Mouse (Mus musculus) adrenal gland, adult 18-20 months (tissue): Measurements from ENCODE around the gene Flrt3. TPM values are rescaled to one million over a fixed set of nuclear protein-coding genes. Genes with fewer than 3 reads are reported as not detected.

ENCODE experiments used
- DNase-seq, 2 experiments: peaks; one replicate each; pipeline ENCODE4 v3.0.0; 2021 to 2022; ENCODE audit warnings: low spot score in 2 of 2
- long read RNA-seq, 2 experiments: library from polyadenylated mRNA; stranded (forward); transcript quantifications; one replicate each; pipeline ENCODE4 v2.0.0; 2021
- total RNA-seq, 2 experiments: library from RNA; stranded (reverse); gene quantifications; 1 replicate in 1 of 2; 2 replicates in 1 of 2; pipeline ENCODE4 v1.2.3; 2021

Gene Flrt3
- 1 to 10 TPM; 5.2 to 8.7 TPM for total RNA-seq
- long read RNA-seq, experiment 1, transcript Flrt3-202 (3 exons, 3,977 nt): major isoform, 8 of 9 reads
- long read RNA-seq, experiment 1, partial matches to known transcripts: 1 of 9 reads
- long read RNA-seq, experiment 1, other reads (novel, unspliced or antisense): 0 of 9 reads
- long read RNA-seq, experiment 2, partial matches to known transcripts: 0 of 3 reads
- long read RNA-seq, experiment 2, other reads (novel, unspliced or antisense): 2 of 3 reads

- peak; percentile 59 to 66 for DNase-seq
Measured at GRCm38 (mm10) chr2:140670963-140671702, at the start of gene Flrt3. TSS of gene Flrt3 (minus strand) at chr2:140671469.

GRCm38 (mm10) chr2:140717407-140717806 lies 46.1 kb upstream of the Flrt3 start:
- DNase-seq: no peak

DNA sequence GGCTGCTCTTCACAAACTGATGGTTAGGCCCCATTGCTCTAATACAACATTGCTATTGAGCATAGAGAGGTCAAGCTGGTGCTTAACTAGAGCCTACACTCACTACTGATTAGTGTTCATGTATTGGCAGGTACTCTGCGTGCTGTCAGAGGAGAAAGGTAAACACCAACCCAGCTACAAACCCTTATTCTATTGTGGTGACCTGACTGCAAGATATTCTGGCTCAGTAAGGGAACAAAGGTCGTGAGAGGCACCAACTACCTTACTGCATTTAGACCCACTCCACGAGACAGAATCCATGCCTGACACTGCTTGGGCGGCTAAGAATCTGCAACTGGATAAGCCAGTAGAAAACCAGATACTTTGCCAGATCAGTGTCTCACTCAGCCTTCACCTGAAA lies 44.6 kb upstream of the Flrt3 start:
- no peak for DNase-seq

GRCm38 (mm10) chr2:140707550-140707949 lies 36.3 kb upstream of the Flrt3 start:
- no peak for DNase-seq

- DNase-seq: no peak
Measured at GRCm38 (mm10) chr2:140705278-140705677, 34.0 kb upstream of the Flrt3 start.

- no peak for DNase-seq
Measured at GRCm38 (mm10) chr2:140704146-140704545, 32.9 kb upstream of the Flrt3 start.

GRCm38 (mm10) chr2:140703377-140703776 lies 32.1 kb upstream of the Flrt3 start:
- no peak for DNase-seq

DNA sequence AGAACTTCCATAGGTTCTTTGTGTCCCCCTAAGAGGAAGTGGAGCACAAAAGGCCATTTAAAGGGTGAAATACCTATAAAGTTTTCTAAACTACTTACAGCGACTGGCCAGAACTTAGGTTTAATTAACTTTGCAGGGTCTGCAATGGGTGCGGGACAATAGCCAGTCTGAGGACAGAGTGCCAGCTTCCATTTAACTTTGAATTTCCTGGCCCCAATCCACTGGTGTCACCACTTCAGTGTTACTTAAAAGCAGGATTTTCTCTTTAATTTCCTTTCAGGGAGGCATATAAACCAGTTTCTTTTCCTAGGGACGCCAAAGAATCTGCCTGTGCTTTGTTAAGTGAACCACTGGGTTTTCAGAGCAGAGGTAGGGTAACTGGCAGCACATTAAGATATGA lies 27.3 kb upstream of the Flrt3 start:
- no peak for DNase-seq

- DNase-seq: no peak
Measured at GRCm38 (mm10) chr2:140693845-140694244, 22.6 kb upstream of the Flrt3 start.

- no peak for DNase-seq
Measured at GRCm38 (mm10) chr2:140692461-140692860, 21.2 kb upstream of the Flrt3 start.

- DNase-seq: no peak
Measured at GRCm38 (mm10) chr2:140691403-140691802, 20.1 kb upstream of the Flrt3 start.

DNA sequence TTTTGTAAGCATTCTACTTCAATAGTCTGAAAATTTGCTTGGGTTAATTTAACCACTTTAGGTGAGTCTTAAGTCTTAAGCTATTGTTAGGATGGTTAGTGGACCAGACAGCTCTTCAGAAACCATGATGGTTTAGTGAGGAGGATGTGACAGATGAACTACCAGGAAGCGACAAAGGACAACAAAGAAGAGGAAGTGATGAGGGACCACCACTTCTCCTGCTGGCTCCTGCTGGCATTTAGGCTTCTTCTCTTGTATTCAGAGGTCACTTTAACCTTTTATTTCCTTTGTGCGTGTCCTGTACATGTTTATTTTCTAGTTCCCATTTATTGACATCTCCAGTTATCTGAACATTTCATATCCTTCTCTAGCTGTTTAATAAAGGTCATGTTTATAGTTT lies 19.6 kb upstream of the Flrt3 start:
- no peak for DNase-seq

DNA sequence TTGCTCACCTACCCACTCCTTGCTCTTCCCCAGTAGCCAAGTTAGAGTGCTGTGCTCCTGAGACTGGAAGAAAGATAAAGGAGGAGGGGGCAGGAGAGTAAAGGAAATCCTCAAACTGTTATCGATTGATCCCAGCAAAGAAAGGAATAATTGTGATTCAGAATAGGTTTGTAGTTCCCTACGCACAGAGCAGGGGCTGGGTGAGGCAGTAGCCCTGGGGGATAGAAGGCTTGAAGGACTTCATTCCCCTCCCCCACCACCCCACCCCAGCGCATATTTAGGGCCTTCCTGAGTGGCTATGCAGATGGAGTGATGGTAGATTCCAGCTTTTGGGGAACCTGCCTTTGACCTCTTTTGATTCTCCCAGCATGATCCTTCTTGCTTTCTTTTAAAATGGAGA lies 5.5 kb upstream of the Flrt3 start:
- no peak for DNase-seq

DNA sequence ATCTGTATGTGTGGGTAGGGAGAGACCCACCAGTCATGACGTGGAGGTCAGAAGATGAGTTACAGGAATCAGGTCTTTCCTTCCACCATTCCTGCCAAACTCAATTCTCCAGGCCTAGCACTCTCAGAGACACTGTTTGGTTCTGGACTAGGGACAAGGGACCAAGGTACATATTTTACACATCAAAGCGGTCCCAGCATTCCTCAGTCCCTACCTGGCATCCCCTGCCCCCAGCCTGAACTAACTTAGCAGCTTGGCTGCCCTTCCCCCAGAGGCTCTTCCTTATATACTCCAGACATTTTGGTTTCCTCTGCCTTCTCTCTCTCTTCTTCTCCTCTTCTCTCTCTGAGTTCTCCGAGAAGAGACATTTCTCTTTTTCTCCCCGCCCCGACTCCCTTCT lies 2.2 kb upstream of the Flrt3 start:
- no peak for DNase-seq

DNA sequence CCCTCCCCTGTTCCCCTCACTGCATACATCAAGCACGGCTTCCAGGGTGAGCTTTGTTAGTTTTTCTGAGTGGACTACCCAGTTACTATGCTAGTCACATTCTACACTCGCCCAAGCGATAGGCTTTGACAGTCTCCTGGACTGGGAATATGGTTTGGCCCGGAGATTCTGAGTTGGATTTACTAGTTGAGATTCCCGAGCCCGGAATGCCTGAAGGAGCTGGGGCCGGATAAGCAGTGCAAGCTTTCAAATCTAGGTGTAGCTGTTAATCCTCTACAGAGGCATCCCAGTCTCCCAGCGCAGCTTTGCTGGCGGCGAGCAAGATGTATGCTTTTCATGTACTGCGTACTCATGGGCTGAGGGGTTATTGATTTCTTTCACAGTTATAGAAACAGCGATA lies 812 bp downstream of the Flrt3 start:
- peak in 1 of 2 experiments; percentile 17 for DNase-seq

GRCm38 (mm10) chr2:140669786-140670185 lies 1.5 kb downstream of the Flrt3 start:
- DNase-seq: no peak

- no peak for DNase-seq
Measured at GRCm38 (mm10) chr2:140669081-140669480, 2.2 kb downstream of the Flrt3 start.

DNA sequence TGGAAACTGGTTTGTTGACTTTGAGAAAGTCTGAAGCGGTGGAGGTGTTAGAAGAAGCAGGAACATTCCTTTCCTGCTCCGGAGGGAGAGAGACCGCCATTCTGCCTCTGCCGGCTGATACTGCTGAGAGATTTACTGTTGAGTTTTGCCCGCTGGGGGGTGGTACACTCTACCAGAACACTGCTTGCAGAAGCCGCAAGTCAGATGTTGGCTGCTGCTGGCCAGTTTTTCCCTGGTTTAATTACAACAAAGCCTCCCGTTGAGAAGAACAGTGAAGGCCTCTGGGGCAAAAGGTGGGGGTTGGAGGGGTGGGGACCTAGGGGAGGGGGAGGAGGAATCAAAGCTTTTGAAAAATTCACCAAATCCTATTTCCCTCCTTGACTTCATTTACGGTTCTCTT lies 3.0 kb downstream of the Flrt3 start:
- DNase-seq: peak; percentile 28 to 41

GRCm38 (mm10) chr2:140667261-140668047 lies 3.8 kb downstream of the Flrt3 start:
- DNase-seq: no peak

DNA sequence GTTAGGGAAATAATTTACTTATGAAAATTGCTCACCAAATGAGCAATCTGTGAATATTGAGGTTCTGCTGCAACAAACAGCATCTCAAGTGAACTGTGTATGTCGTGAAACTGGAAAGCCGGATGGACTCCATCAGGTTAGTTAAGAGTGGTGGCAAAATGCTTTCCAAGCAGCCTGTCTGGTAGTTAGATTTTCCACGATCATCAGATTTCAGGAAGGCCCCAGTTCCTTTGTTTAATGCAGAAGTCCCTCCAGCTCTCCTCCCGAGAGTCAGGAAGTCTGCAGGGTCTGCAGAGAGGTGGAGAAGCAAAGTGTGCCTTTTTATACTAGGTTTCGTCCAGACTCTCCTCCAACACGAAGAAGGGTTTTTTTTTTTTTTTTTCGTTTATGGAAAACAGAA lies 4.4 kb downstream of the Flrt3 start:
- no peak for DNase-seq

- no peak for DNase-seq
Measured at GRCm38 (mm10) chr2:140664381-140664780, 6.9 kb downstream of the Flrt3 start.

DNA sequence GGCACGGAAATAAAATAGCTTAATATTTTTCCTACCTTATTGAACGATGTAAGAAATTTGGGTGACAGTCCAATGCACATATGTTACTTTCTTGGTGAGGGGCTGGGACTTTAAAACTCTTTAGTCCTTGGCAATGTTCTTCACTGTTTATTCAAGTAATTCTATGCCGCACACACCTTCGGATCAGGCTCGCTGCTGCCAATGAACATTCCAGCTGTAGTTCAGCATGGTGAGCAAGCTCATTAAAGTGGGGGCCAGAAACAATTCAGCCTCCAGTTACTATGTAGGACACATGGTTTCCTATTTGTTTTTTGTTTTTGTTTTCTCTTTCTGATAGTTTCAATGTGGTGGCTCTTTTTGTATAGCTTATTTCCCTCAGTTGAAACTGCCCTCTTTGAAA lies 8.6 kb downstream of the Flrt3 start:
- DNase-seq: no peak
